Mouse (Mus musculus): ENCODE results near the gene Tra2a.

GRCm38 (mm10) chr6:49224923-49225727 is 38.7 kb downstream of the Tra2a start:
- TF ChIP-seq CTCF (IDR thresholded peaks at IDR 0.05; ENCODE audit: low read depth, low read length) (no peak), POLR2AphosphoS5 (IDR thresholded peaks at IDR 0.05; ENCODE audit: insufficient replicate concordance, low read depth, low read length) (no peak), GATA2 (IDR thresholded peaks at IDR 0.05; ENCODE audit: borderline replicate concordance, low read depth, low read length) (no peak)
